Mouse (Mus musculus) adrenal gland, postnatal 14 days (tissue): ENCODE results near the gene Gpr19. TPM values are rescaled to one million over a fixed set of nuclear protein-coding genes. Genes with fewer than 3 reads are reported as not detected.

Experiments used
- DNase-seq: peaks from one replicate; pipeline ENCODE4 v3.0.0; 2021; ENCODE audit warnings: mixed read lengths
- total RNA-seq: library from RNA; stranded (reverse); gene quantifications from 2 replicates; pipeline ENCODE4 v1.2.3, GENCODE M21; 2021

Gene Gpr19
- total RNA-seq, 1 experiment from 2014 or later = 10.0 TPM

DNA sequence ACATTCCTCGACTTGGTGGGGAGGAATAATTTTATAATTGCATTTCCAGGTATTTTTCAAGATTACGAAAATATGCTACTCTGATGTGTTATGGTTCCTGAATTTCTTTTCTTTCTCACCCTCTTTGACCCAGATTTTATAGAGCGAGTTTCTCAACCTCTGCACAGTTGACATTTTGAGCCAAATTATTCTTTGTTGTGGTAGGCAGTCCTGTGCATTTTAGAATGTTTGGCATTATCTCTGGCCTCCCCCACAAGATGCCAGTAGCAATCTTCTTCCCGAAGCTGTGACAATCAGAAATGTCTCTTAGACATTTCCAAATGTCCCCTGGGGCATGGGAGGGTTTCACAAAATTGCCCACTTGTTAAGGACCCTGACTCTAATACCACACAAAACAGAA, 25.3 kb upstream of the Gpr19 start:
- DNase-seq = no peak

DNA sequence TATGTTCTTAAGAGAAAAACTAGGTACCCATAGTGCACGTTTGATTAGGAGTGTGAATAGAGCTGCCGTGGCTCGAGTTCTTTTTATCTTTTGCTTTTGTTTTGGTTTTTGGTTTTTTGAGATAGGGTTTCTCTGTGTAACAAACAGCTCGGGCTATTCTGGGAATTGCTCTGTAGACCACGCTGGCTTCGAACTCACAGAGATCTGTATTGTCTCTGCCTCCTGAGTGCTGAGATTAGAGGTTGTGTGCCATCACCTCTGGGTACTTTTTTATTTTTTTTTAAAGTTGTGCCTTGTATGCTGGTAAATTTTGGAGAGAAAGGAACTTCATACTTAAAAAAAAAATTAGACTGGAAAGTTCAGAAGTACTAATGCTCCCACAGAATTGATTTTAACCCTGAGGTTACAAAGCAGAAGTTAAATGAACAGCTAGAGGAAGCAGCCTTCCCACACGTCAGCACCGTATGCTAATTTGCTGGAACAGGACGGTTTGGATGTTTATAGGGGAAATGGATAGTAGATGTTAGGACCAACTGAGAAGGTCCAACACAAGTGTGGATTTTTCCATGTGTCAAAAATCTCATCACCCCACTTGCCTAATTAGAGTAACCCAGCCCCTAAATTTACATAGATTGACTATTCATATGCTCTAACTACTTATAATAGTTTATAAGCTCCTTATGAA, 24.3 kb upstream of the Gpr19 start:
- no peak for DNase-seq

DNA sequence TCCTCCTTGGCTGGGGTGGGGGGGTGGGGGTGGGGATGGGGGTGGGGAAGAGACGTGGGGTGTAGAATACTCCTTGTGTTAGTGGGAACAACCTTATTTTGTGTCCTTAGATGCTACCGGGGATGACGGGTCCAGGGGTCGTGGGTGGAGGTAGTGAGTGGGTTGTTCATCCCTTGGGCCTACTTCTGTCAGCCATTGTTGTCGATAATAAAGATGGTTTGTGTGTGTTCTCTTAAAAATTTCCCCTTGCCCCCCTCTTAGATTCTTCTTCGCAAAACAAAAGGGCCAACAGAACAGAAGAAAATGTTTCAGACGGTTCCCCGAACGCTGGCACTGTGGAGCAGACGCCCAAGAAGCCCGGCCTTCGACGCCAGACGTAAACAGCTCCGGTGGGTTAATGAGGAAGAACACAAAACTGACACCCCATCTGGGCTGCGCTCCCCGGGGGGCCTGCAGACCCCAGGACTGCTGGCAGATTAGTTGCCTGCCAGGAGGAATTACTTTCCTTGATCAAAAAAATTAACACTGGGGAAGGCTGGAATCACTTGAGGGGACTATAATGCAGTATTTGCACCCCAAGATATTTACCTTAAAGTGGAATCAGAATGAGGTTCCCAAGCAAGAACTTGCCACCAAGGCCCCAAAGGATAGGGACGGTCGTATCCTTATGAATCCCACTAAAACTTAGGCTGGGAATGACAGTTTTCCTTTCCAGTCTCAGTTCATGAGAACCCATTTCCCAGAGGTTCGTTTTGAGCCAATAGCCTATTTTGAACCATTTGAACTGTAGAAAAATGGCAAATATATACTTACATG, 23.5 kb upstream of the Gpr19 start:
- DNase-seq = no peak

DNA sequence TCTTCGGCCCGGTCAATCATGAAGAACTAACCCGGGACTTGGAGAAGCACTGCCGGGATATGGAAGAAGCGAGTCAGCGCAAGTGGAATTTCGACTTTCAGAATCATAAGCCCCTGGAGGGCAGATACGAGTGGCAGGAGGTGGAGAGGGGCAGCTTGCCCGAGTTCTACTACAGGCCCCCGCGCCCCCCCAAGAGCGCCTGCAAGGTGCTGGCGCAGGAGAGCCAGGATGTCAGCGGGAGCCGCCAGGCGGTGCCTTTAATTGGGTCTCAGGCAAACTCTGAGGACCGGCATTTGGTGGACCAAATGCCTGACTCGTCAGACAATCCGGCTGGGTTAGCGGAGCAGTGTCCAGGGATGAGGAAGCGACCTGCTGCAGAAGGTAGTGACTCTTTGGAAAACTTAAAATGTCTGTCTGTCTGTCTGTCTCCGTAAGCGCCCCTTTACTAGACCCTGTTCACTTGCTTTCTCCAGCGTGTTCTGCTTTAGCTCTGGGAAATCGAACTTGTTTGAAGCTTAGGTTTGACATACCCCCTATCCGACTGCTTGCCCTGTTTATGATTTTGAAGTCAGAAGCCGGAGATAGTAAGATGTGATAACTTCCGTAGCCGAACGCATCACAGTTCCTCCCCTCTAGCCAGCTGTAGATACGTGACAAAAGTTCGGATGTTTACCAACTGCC, 22.8 kb upstream of the Gpr19 start:
- peak; percentile 73 for DNase-seq

DNA sequence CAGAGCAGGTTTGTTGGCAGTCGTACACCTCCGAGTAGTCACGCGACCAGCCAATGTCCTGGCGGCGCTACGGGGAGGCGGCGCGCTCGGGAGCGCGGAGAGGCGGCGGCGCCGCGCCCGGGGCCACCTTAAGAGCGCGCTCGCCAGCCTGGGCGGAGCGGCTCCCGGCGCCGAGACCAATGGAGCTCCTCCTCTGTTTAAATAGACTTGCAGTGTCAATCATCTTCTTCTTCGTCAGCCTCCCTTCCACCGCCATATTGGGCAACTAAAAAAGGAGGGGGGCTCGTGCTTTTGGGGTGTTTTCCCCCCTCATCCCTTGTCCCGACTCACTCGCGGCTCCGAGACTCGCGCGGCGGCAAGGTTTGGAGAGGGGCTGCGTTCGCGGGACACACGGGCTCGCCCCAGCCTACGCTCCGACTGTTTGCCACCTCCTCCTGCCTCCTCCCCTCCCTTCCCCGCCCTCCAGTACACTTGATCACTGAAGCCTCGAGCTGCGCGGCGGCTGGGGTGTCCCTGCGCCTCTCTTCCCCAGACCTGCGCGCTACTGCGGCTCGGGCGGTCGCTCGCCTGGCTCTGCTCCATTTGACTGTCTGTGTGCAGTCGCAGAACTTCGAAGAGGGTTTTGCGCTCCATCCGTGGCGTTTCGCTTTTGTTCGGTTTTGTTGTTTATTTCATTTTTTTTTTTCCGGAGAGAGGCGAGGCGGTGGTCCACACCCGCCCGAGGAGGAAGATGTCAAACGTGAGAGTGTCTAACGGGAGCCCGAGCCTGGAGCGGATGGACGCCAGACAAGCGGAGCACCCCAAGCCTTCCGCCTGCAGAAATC, 22.0 kb upstream of the Gpr19 start, which contains the start of gene Cdkn1b:
Cdkn1b (plus strand) TSS at position 212 of the 824 bp plus-strand sequence.
- peak; percentile 93 for DNase-seq

DNA sequence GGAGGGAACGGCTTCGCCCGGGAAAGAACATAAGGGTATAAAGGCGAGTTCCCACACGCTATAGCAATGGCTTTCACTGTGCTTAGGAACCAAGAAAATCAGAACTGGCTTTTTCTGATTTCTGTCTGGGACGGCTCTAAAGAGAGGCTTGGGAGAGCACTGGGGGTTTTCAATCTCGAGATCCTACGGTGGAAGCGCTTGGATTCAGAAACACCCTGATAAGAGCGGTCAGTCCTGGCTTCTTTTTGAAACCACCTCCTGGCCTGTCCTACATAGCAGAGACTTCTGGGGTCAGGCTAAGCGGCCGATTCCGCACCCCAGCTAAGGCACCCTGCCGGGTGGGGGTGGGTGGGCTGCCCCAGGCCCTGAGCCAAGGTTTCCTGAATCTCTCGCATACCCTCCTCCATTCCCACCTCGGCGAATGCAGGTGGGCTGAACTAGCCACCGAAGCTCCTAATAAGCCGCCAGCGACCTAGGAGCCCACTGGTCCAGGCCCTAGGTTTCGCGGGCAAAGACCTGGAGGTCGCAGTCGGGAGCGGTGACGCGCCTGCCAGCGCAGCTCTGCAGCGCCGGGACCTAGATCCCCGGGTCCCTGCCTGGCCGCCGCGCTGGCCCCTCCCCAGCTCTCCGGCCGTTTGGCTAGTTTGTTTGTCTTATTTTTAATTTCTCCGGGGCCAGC, 21.3 kb upstream of the Gpr19 start:
- DNase-seq = no peak

DNA sequence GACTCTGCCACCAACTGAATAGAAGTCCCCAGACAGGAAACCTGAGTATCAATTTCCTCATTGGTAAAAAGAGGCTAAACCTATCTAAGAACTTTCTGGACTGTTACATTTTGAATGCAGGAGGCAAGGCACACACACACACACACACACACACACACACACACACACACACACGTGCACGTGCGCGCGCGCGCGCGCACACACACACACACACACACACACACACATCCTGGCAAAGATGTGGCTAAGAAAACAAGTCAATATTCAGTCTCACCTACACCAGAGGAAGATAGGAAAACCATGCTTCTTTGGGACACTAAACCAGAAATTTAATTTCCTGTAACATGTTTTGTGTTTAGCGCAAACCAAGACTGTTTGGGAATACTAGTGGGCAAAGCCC, 20.4 kb upstream of the Gpr19 start:
- DNase-seq = no peak

DNA sequence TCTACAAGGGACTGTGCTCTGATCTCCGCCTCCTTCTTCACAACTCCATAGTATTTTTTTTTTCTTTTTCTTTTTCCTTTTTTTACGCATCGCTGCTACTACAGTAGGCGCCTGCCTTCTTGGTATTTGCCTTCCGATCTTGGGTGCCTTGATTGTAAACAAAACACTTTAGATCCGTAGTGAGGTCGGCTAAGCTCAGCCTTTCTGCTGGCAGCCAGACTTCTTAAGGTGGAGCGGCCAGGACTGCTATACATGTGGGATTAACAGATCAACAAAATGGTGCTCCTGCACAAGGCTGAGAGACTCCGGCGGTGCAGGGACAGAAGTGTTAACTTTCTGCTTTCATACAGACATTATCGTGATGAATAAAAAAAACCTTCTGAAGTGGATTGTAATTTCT, 18.7 kb upstream of the Gpr19 start:
- peak; percentile 76 for DNase-seq

DNA sequence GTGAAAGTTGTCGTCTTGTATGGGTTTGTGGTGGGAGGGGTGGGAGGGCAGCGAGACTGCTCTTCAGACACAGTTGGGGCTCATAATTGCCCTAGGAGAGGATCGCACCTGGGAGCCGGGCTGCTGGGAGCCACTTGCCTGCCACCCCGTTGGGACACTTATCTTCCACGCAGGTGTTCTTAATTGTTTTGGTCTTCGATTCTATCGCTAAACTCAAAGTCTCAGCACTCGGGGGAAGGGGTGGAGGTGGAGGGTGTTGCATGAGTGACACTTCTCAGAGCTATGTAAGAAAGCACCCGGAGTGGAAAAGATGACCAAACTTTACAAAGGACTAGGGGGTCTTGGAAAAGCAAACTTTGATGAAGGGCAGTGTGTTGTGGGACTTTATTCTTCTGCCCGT, 18.3 kb upstream of the Gpr19 start:
- peak; percentile 37 for DNase-seq

DNA sequence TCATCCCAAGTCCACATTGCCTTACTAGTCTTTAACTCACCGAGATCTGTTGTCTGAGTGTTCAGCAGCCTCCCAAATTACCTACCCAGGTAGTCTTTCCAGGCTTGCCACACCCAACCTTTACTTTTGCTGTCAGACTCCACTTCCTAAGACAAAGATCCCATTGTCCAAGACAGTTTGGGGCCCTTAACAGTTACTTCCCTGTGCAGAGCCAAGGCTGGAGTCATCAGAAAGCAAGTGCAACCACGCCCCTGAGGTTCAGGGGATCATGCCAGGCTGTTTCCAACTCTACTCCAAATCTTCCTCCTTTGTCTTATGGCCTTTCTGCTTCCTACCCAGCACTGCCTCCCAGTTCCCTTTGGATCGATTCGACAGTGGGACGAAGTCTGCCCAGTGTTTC, 16.1 kb upstream of the Gpr19 start:
- no peak for DNase-seq

DNA sequence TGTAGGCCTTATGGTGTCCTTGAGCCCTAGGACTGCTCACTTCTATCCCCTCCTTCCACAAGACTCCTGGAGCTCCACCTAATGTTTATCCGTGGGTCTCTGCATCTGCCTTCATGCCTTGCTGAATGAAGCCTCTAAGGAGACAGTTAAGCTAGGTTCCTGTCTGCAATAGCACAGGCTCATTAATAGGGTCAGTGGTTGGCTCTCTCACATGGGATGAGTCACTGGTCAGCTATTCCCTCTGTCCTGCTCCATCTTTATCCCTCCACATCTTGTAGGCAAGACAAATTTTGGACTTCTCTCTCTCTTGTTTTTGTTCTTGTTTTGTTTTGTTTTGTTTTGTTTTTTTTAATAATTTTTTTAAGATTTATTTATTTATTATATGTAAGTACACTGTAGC, 7.4 kb upstream of the Gpr19 start:
- no peak for DNase-seq

DNA sequence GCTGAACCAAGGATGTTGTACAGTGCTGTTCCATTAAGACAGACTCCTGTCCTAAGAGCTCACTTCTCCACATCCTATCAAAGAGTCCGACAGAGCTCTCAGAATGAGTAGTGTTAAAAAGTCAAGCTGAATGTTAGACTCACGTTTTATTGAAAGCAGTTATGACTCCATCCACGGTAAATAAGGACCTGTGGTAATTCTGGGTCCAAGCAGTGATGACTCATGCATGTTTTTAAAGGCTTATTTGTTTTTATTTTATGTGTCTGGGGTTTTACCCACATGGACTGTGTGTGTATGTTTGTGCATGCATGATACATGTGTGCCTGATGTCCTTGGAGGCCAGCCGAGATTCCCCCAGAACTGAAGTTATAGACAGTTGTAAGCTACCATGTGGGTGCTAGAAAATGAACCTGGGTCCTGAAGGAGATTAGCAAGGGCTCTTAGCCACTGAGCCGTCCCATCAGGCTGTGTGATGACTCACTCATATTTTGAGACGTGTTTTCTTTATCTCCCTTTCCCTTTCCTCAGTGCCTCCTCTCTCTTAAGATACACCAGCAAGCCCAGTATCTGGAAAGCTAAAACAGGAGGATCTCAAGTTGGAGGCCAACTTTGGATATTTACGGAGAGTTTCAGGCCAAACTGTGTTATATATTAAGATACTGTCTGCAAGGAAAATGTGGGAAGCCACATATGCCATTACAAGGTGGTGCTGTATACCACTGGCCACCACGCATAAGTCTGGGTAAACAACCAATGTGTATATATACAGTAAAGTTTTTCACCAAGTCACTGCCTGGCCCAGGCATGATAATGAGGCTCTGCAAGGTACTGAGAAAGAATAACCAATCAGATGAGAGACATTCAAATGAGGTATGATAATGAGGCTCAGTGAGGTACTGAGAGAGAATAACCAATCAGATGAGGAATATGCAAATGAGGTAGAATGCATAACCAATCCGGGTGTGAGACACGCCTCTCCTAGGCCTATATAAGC, 5.8 kb upstream of the Gpr19 start:
- DNase-seq = no peak

DNA sequence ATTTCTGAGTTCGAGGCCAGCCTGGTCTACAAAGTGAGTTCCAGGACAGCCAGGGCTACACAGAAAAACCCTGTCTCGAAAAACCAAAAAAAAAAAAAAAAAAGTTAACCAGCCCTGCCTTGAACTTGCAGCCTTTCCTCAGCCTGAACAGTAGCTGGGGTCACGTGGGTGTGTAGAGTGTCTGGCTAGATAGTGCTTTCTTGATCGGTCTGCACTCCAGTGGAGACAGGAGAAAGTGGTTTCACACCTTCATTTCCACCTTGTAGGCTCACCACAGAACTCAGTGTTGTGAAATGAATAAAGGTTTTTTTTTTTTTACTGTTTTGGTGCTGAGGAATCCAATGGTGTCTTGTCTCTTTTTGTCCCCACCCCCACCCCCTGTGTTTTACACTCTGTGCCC, 5.0 kb upstream of the Gpr19 start:
- no peak for DNase-seq

DNA sequence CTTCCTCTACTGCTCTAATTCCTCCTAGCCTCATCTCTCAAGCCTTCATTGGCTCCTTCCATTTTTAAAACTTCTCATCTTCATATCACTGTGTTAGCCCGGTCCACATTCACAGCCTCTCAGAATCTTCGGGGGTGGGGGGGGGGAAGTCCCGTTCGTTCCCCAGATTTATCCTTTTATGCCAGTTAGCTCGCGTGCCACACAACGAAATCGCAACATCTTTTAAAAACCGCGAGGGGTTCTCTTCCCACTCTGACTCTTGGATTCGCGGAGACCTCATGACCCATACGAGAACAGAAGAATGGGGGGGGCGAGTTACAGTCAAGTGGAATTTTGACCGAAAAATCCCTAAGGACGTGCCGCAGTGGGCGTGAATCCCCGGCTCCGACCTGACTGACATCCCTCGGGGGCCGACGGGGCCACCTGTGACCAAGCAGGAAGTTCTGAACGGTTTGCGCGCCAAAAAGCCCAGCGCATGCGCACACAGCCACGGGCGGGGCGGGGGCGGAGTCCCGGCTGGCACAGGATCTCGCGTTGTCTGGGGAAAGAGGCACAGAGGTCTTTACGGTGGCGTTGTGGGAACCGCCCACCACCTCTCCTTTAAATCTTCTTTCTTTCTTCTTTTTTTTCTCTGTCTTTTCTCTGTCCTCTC, 809 bp downstream of the Gpr19 start:
- DNase-seq = peak; percentile 97

DNA sequence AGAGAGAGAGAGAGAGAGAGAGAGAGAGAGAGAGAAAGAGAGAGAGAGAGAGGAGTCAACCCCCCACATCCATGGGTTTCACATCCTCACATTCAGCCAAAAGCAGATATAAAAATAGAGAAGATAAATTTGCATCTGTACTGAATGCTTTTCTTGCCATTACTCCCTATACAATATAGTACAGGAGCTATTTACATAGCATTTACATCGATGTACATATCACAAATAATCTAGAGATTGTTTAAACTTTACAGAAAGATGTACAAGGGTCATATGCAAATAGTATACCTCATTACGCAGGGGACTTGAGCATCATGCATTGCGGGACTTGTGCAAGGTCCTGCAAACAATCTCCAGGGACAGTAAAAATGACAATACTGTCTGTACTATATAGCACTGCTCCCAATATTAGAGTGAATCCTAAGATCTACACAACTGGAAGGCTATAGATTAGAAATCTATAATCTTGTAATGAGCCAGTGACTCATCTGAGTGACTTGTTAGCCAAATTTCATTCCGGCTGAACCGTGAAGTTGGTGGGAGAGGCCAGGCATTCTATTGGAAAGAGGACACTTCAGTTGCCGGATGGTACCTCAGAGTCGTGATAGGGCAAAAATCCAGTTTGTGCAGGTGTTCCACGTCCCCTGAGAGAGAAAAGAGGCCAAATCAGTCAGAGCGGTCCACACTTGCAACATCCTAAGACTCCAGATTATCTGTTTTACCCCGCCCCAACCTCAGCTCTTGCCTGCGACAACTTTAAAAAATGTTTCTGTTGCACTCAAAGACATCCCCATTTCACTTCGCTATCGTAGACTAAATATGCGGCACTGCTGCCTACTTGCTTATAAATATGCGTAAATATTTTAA, 1.6 kb downstream of the Gpr19 start:
- no peak for DNase-seq

DNA sequence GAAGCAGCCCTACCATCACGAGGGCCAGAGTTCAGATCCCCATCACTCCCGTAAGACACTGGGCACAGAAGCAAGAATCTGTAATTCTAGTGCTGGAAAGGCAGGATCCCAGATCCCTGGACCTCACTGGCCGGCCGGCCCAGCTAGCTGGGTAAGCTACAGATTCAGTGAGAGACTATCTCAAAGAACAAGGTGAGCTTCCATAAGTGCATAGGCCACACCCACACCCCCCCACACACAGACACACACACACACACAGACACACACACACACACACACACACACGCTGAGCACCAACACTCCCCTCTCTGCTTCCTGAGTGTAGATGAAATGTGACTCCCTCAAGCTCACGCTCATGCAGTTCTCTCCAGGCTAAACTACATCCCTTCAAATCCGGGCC, 7.9 kb downstream of the Gpr19 start:
- no peak for DNase-seq

DNA sequence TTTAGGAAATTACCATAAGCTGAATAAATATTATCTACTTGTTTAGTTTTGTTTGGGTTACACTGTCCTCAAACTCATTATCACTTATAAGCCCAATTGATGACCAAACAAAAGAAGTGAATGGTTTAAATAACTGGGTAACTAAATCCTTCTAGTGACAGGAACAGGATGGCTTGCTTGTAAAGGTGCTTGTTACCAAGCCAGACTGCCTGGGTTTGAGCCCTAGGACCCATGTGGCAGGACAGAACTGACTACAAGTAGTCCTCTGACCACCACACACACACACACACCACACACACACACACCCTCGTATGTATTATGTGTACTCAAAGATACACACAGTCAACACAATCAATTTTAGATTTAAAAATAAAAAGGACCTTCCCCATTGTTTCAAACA, 8.6 kb downstream of the Gpr19 start:
- no peak for DNase-seq

DNA sequence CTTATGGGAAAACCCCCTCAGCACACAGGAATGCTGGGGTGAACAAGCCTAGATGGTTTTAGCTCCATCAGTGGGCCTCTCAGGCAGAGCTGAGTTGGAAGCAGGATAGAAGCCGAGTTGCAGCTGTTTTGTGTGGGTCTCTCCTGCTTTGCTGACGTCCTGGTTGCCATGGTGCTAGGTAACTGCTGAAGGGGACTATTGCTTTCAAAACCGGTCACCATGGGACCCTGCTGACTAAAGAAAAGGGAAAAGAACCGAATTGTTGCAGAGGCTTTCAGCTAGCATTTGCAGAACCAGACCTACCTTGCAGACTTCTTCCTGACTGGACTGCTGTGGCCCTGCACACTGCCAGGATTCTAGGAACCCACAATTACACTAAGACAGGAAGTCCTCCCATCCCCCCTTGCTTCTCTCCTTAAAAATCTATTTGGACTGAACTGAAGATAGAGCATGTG, 9.8 kb downstream of the Gpr19 start:
- peak; percentile 13 for DNase-seq
